ENCODE assay signal across 28 mouse cellular contexts in genomic region chr12:52704081-52704480, GRCm38 (mm10). TPM values are rescaled to one million over a fixed set of nuclear protein-coding genes. Genes with fewer than 3 reads are reported as not detected.
DNase-seq lines count a peak whose midpoint lies in the region; ATAC-seq and TF ChIP-seq lines count a peak whose summit lies in the region.
"Had no signal": no experiment of that assay in that cellular context is flagged by ENCODE, and none has a peak within 500 bp of the region (broad histone marks: within the 10 kb centered on the region; RNA-seq: fewer than 3 reads in every experiment).

No protein-coding gene starts in this region.

- H3K27ac ChIP-seq in embryonic facial prominence, embryonic 11.5 days (replicated peaks; ENCODE audit: low read depth, low read length), result no peak overlapping the region
- H3K27ac ChIP-seq in embryonic facial prominence, embryonic 10.5 days (replicated peaks), result no peak overlapping the region
- no peak overlapping the region for H3K27ac ChIP-seq in neural tube, embryonic 12.5 days
- no peak overlapping the region for H3K27ac ChIP-seq in limb, embryonic 14.5 days (replicated peaks; ENCODE audit: low read depth, low read length)
- no peak overlapping the region for H3K27ac ChIP-seq in lung, postnatal 0 days (ENCODE audit: low read length)
- H3K27ac ChIP-seq: forebrain, embryonic 15.5 days; hindbrain, embryonic 15.5 days; liver, embryonic 12.5 days; midbrain, embryonic 15.5 days had no signal

- ATAC-seq in embryonic facial prominence, embryonic 11.5 days (replicated peaks; ENCODE audit: insufficient number of reproducible peaks, low FRiP score, low TSS enrichment, low read depth), result no peak
- no peak for ATAC-seq in neural tube, embryonic 12.5 days (ENCODE audit: low FRiP score, low read depth)
- ATAC-seq in limb, embryonic 14.5 days (ENCODE audit: low FRiP score, low read depth), result peak; percentile 78; the same call in 1 of the 2 replicates
- ATAC-seq in lung, postnatal 0 days, result no peak
- ATAC-seq: forebrain, embryonic 15.5 days; liver, embryonic 12.5 days; liver, postnatal 0 days; midbrain, embryonic 15.5 days; Patski had no signal

- 58% methylated on average over 4 of the region's 4 CpGs for WGBS in embryonic facial prominence, embryonic 11.5 days
- 73% methylated on average over 4 of the region's 4 CpGs for WGBS in embryonic facial prominence, embryonic 10.5 days
- 73% methylated on average over 4 of the region's 4 CpGs for WGBS in neural tube, embryonic 12.5 days
- 22% methylated on average over 4 of the region's 4 CpGs for WGBS in limb, embryonic 14.5 days
- 66% methylated on average over 4 of the region's 4 CpGs for WGBS in lung, postnatal 0 days

- no peaks in the 10 kb centered on the region for H3K9me3 ChIP-seq in embryonic facial prominence, embryonic 11.5 days (replicated peaks; ENCODE audit: control insufficient read depth, low read length)
- H3K9me3 ChIP-seq in embryonic facial prominence, embryonic 10.5 days, result no peaks in the 10 kb centered on the region
- H3K9me3 ChIP-seq in neural tube, embryonic 12.5 days, result no peaks in the 10 kb centered on the region
- no peaks in the 10 kb centered on the region for H3K9me3 ChIP-seq in limb, embryonic 14.5 days (ENCODE audit: control insufficient read depth, low read length)
- no peaks in the 10 kb centered on the region for H3K9me3 ChIP-seq in lung, postnatal 0 days (ENCODE audit: low read length)
- H3K9me3 ChIP-seq: forebrain, embryonic 15.5 days; hindbrain, embryonic 15.5 days; liver, embryonic 12.5 days; megakaryocyte, embryonic 14.5 days; midbrain, embryonic 15.5 days had no signal

- peaks cover 3% of the 10 kb centered on the region; the same call in 1 of the 2 replicates for H3K4me1 ChIP-seq in embryonic facial prominence, embryonic 11.5 days (ENCODE audit: control insufficient read depth, insufficient read depth, low read length)
- H3K4me1 ChIP-seq in embryonic facial prominence, embryonic 10.5 days, result peaks cover 33% of the 10 kb centered on the region
- peaks cover 16% of the 10 kb centered on the region for H3K4me1 ChIP-seq in neural tube, embryonic 12.5 days
- peaks cover 38% of the 10 kb centered on the region for H3K4me1 ChIP-seq in limb, embryonic 14.5 days (ENCODE audit: control insufficient read depth, insufficient read depth, low read length)
- no peaks in the 10 kb centered on the region for H3K4me1 ChIP-seq in lung, postnatal 0 days (ENCODE audit: insufficient read depth, low read depth, low read length)

- no peak overlapping the region for H3K4me3 ChIP-seq in embryonic facial prominence, embryonic 11.5 days (ENCODE audit: low read depth, low read length)
- no peak overlapping the region for H3K4me3 ChIP-seq in embryonic facial prominence, embryonic 10.5 days
- no peak overlapping the region for H3K4me3 ChIP-seq in neural tube, embryonic 12.5 days
- no peak overlapping the region for H3K4me3 ChIP-seq in limb, embryonic 14.5 days (replicated peaks; ENCODE audit: low read length)
- no peak overlapping the region for H3K4me3 ChIP-seq in lung, postnatal 0 days (ENCODE audit: low read depth, low read length)
- H3K4me3 ChIP-seq: forebrain, embryonic 15.5 days; hindbrain, embryonic 15.5 days; liver, embryonic 12.5 days; megakaryocyte, embryonic 14.5 days; midbrain, embryonic 15.5 days had no signal

- H3K4me2 ChIP-seq in embryonic facial prominence, embryonic 11.5 days (ENCODE audit: low read depth, low read length), result no peak overlapping the region
- peak overlapping the region; percentile 4; the same call in 1 of the 2 replicates for H3K4me2 ChIP-seq in neural tube, embryonic 12.5 days (replicated peaks)
- no peak overlapping the region for H3K4me2 ChIP-seq in limb, embryonic 14.5 days (replicated peaks; ENCODE audit: low read depth, low read length, severe bottlenecking)
- no peak overlapping the region for H3K4me2 ChIP-seq in lung, postnatal 0 days (replicated peaks; ENCODE audit: low read depth, low read length)
- H3K4me2 ChIP-seq: forebrain, embryonic 15.5 days; heart, embryonic 11.5 days; hindbrain, embryonic 15.5 days; liver, embryonic 12.5 days; midbrain, embryonic 15.5 days had no signal

- no peak for TF ChIP-seq EP300 in lung, postnatal 0 days (IDR thresholded peaks at IDR 0.05)

- no peaks in the 10 kb centered on the region for H3K36me3 ChIP-seq in embryonic facial prominence, embryonic 11.5 days (replicated peaks; ENCODE audit: control insufficient read depth, insufficient read depth, low read depth, low read length)
- H3K36me3 ChIP-seq in embryonic facial prominence, embryonic 10.5 days (replicated peaks), result no peaks in the 10 kb centered on the region
- H3K36me3 ChIP-seq in neural tube, embryonic 12.5 days, result 0 out of 2 replicates have a peak, but pooled peaks cover 3% of the 10 kb centered on the region
- no peaks in the 10 kb centered on the region for H3K36me3 ChIP-seq in limb, embryonic 14.5 days (ENCODE audit: control insufficient read depth, insufficient read depth, low read length)
- H3K36me3 ChIP-seq in lung, postnatal 0 days (ENCODE audit: insufficient read depth, low read length), result no peaks in the 10 kb centered on the region
- H3K36me3 ChIP-seq: forebrain, embryonic 15.5 days; G1E; hindbrain, embryonic 15.5 days; liver, embryonic 12.5 days; midbrain, embryonic 15.5 days had no signal

- no peaks in the 10 kb centered on the region for H3K27me3 ChIP-seq in embryonic facial prominence, embryonic 11.5 days (ENCODE audit: control insufficient read depth, insufficient read depth, low read length)
- H3K27me3 ChIP-seq in embryonic facial prominence, embryonic 10.5 days (replicated peaks; ENCODE audit: low read depth, poor library complexity, severe bottlenecking), result no peaks in the 10 kb centered on the region; the same call in 1 of the 2 replicates
- no peaks in the 10 kb centered on the region for H3K27me3 ChIP-seq in neural tube, embryonic 12.5 days (replicated peaks)
- H3K27me3 ChIP-seq in limb, embryonic 14.5 days (ENCODE audit: control insufficient read depth, insufficient read depth, low read length), result no peaks in the 10 kb centered on the region
- H3K27me3 ChIP-seq in lung, postnatal 0 days (replicated peaks; ENCODE audit: insufficient read depth, low read length), result no peaks in the 10 kb centered on the region
- H3K27me3 ChIP-seq: forebrain, embryonic 15.5 days; hindbrain, embryonic 15.5 days; liver, embryonic 12.5 days; midbrain, embryonic 15.5 days; Patski had no signal

- H3K9ac ChIP-seq in embryonic facial prominence, embryonic 11.5 days (replicated peaks; ENCODE audit: low read length), result no peak overlapping the region
- H3K9ac ChIP-seq in neural tube, embryonic 12.5 days, result no peak overlapping the region
- no peak overlapping the region for H3K9ac ChIP-seq in limb, embryonic 14.5 days (ENCODE audit: low read depth, low read length, severe bottlenecking)
- H3K9ac ChIP-seq in lung, postnatal 0 days (replicated peaks; ENCODE audit: low read depth), result no peak overlapping the region
- H3K9ac ChIP-seq: forebrain, embryonic 15.5 days; hindbrain, embryonic 15.5 days; liver, embryonic 12.5 days; liver, postnatal 0 days; midbrain, embryonic 15.5 days had no signal

- no peak for TF ChIP-seq POLR2A in limb, embryonic 14.5 days (IDR thresholded peaks at IDR 0.05; ENCODE audit: borderline replicate concordance, extremely low read depth, insufficient read depth, insufficient read length)

- DNase-seq in embryonic facial prominence, embryonic 11.5 days (ENCODE audit: low spot score), result peak; percentile 30
- no peak for DNase-seq in embryonic facial prominence, embryonic 10.5 days (ENCODE audit: low spot score)
- no peak for DNase-seq in neural tube, embryonic 10.5 days (ENCODE audit: extremely low spot score, low spot score)
- peak; percentile 67 for DNase-seq in limb, embryonic 14.5 days (ENCODE audit: low spot score)
- DNase-seq in lung, postnatal 0 days (ENCODE audit: low spot score), result no peak
- no peak for DNase-seq in testis, postnatal 10 days (ENCODE audit: low spot score)
- DNase-seq in right cerebral cortex, postnatal 14 days, result no peak
- DNase-seq: adrenal gland, postnatal 10 days; cerebellum, adult 11 months; cerebellum, adult 9-11 months; embryo, embryonic 11 days; gastrocnemius, postnatal 10 days; heart, adult 18-20 months; heart, postnatal 4 days; kidney, adult 2 months; kidney, postnatal 4 days; left cerebral cortex, postnatal 4 days; liver, postnatal 0 days; lung, postnatal 4 days had no signal

- TF ChIP-seq CTCF in lung, postnatal 0 days (IDR thresholded peaks at IDR 0.05), result no peak

RNA-seq across cellular contexts. Expression of gene Akap6, which starts 4.9 kb away (rescaled TPM):
- polyA plus RNA-seq in embryonic facial prominence, embryonic 11.5 days (2014; fragmentation: Nextera tagmentation; extraction: Ambion mirVana), result 4.5 and 5.2 TPM in 2 replicates
- polyA plus RNA-seq in embryonic facial prominence, embryonic 10.5 days (2016; fragmentation: Nextera tagmentation; extraction: Ambion mirVana), result 4.3 and 4.4 TPM in 2 replicates
- 27.6 and 29.5 TPM in 2 replicates for polyA plus RNA-seq in neural tube, embryonic 12.5 days (2016; fragmentation: Nextera tagmentation; extraction: Ambion mirVana)
- 1.2 and 1.4 TPM in 2 replicates for polyA plus RNA-seq in limb, embryonic 14.5 days (2012; rRNA removed)
- 1.6 and 2.0 TPM in 2 replicates for polyA plus RNA-seq in limb, embryonic 14.5 days (2014; fragmentation: Nextera tagmentation; extraction: Ambion mirVana)
- 0.12 and 0.31 TPM in 2 replicates for polyA plus RNA-seq in lung, postnatal 0 days (2015; fragmentation: Nextera tagmentation; extraction: Ambion mirVana)
- polyA plus RNA-seq: G1E had no signal

Comparison
In these comparisons a context has a peak if more than half of its experiments do, and no peak if none do; other contexts are left out.
1. DNase-seq: peak in embryonic facial prominence, embryonic 11.5 days (single experiment) and limb, embryonic 14.5 days (single experiment); none in embryonic facial prominence, embryonic 10.5 days (single experiment), neural tube, embryonic 10.5 days (single experiment), lung, postnatal 0 days (single experiment), testis, postnatal 10 days (single experiment) and right cerebral cortex, postnatal 14 days (single experiment).